8 mouse cellular contexts compared by ENCODE assay signal in genomic region chr6:34292196-34292881, GRCm38 (mm10). TPM values are rescaled to one million over a fixed set of nuclear protein-coding genes. Genes with fewer than 3 reads are reported as not detected.
DNase-seq lines count a peak whose midpoint lies in the region; ATAC-seq and TF ChIP-seq lines count a peak whose summit lies in the region.

No protein-coding gene starts in this region.

- H3K4me2 ChIP-seq in forebrain, postnatal 0 days (ENCODE audit: low read depth) = no peak overlapping the region
- no peak overlapping the region for H3K4me2 ChIP-seq in forebrain, embryonic 16.5 days (ENCODE audit: low read length)
- H3K4me2 ChIP-seq in lung, embryonic 15.5 days = 0 out of 2 replicates have a peak overlapping the region, but pooled peaks have one; percentile 21
- peak overlapping the region; percentile 27 for H3K4me2 ChIP-seq in hindbrain, embryonic 16.5 days (ENCODE audit: low read length)
- H3K4me2 ChIP-seq in neural tube, embryonic 13.5 days = no peak overlapping the region

- H3K9ac ChIP-seq in forebrain, postnatal 0 days = no peak overlapping the region
- no peak overlapping the region for H3K9ac ChIP-seq in forebrain, embryonic 16.5 days (replicated peaks; ENCODE audit: low read depth, low read length)
- H3K9ac ChIP-seq in lung, embryonic 15.5 days = no peak overlapping the region
- H3K9ac ChIP-seq in hindbrain, embryonic 16.5 days (ENCODE audit: low read depth, low read length) = 0 out of 2 replicates have a peak overlapping the region, but pooled peaks have one; percentile 23
- no peak overlapping the region for H3K9ac ChIP-seq in neural tube, embryonic 13.5 days

- no peaks in the 10 kb centered on the region for H3K4me1 ChIP-seq in forebrain, postnatal 0 days (ENCODE audit: insufficient read depth)
- H3K4me1 ChIP-seq in forebrain, embryonic 16.5 days (replicated peaks; ENCODE audit: control insufficient read depth, insufficient read depth, low read length) = 0 out of 2 replicates have a peak, but pooled peaks cover 3% of the 10 kb centered on the region
- no peaks in the 10 kb centered on the region for H3K4me1 ChIP-seq in lung, embryonic 15.5 days
- H3K4me1 ChIP-seq in hindbrain, embryonic 16.5 days (ENCODE audit: control insufficient read depth, insufficient read depth, low read depth, low read length) = no peaks in the 10 kb centered on the region
- H3K4me1 ChIP-seq in neural tube, embryonic 13.5 days (replicated peaks) = peaks cover 19% of the 10 kb centered on the region; the same call in 1 of the 2 replicates

- H3K27ac ChIP-seq in forebrain, postnatal 0 days (ENCODE audit: low read depth, low read length) = no peak overlapping the region
- H3K27ac ChIP-seq in forebrain, embryonic 16.5 days (ENCODE audit: low read length) = no peak overlapping the region
- no peak overlapping the region for H3K27ac ChIP-seq in lung, embryonic 15.5 days
- H3K27ac ChIP-seq in hindbrain, embryonic 16.5 days (ENCODE audit: low read depth, low read length) = no peak overlapping the region
- peak overlapping the region; percentile 35 for H3K27ac ChIP-seq in neural tube, embryonic 13.5 days (replicated peaks)

- WGBS in forebrain, postnatal 0 days = 67% methylated on average over 11 of the region's 11 CpGs
- WGBS in forebrain, embryonic 16.5 days = 71% methylated on average over 11 of the region's 11 CpGs
- WGBS in lung, embryonic 15.5 days = 55% methylated on average over 11 of the region's 11 CpGs
- WGBS in hindbrain, embryonic 16.5 days = 68% methylated on average over 11 of the region's 11 CpGs
- WGBS in neural tube, embryonic 13.5 days = 62% methylated on average over 11 of the region's 11 CpGs

- no peak for DNase-seq in forebrain, postnatal 0 days
- DNase-seq in lung, postnatal 4 days = no peak
- no peak for DNase-seq in kidney, adult 11 months
- DNase-seq in left cerebral cortex, adult 18-20 months (ENCODE audit: low spot score in 2 of 2) = no peak

- peak; percentile 44 for ATAC-seq in forebrain, postnatal 0 days
- ATAC-seq in forebrain, embryonic 16.5 days = no peak; the same call in 1 of the 2 replicates
- ATAC-seq in lung, embryonic 15.5 days (ENCODE audit: borderline replicate concordance, extremely low read depth, low FRiP score, low TSS enrichment) = no peak
- ATAC-seq in hindbrain, embryonic 16.5 days = peak; percentile 72
- peak; percentile 74 for ATAC-seq in neural tube, embryonic 13.5 days (ENCODE audit: low read depth)

- no peaks in the 10 kb centered on the region for H3K9me3 ChIP-seq in forebrain, postnatal 0 days (ENCODE audit: low read length)
- H3K9me3 ChIP-seq in forebrain, embryonic 16.5 days (ENCODE audit: control insufficient read depth, low read length) = no peaks in the 10 kb centered on the region
- no peaks in the 10 kb centered on the region for H3K9me3 ChIP-seq in lung, embryonic 15.5 days
- H3K9me3 ChIP-seq in hindbrain, embryonic 16.5 days (ENCODE audit: control insufficient read depth, low read length) = no peaks in the 10 kb centered on the region
- H3K9me3 ChIP-seq in neural tube, embryonic 13.5 days = no peaks in the 10 kb centered on the region

- no peaks in the 10 kb centered on the region for H3K27me3 ChIP-seq in forebrain, postnatal 0 days (ENCODE audit: insufficient read depth, low read length)
- no peaks in the 10 kb centered on the region for H3K27me3 ChIP-seq in forebrain, embryonic 16.5 days (replicated peaks; ENCODE audit: control insufficient read depth, insufficient read depth, low read length)
- no peaks in the 10 kb centered on the region for H3K27me3 ChIP-seq in lung, embryonic 15.5 days
- no peaks in the 10 kb centered on the region for H3K27me3 ChIP-seq in hindbrain, embryonic 16.5 days (replicated peaks; ENCODE audit: control insufficient read depth, insufficient read depth, low read length)
- no peaks in the 10 kb centered on the region for H3K27me3 ChIP-seq in neural tube, embryonic 13.5 days

- H3K4me3 ChIP-seq in forebrain, postnatal 0 days (ENCODE audit: low read depth, low read length) = no peak overlapping the region
- no peak overlapping the region for H3K4me3 ChIP-seq in forebrain, embryonic 16.5 days (replicated peaks; ENCODE audit: low read length)
- no peak overlapping the region for H3K4me3 ChIP-seq in lung, embryonic 15.5 days
- no peak overlapping the region for H3K4me3 ChIP-seq in hindbrain, embryonic 16.5 days (ENCODE audit: low read length)
- H3K4me3 ChIP-seq in neural tube, embryonic 13.5 days = no peak overlapping the region

- H3K36me3 ChIP-seq in forebrain, postnatal 0 days (ENCODE audit: insufficient read depth) = no peaks in the 10 kb centered on the region
- no peaks in the 10 kb centered on the region for H3K36me3 ChIP-seq in forebrain, embryonic 16.5 days (ENCODE audit: control insufficient read depth, insufficient read depth)
- no peaks in the 10 kb centered on the region for H3K36me3 ChIP-seq in lung, embryonic 15.5 days
- no peaks in the 10 kb centered on the region for H3K36me3 ChIP-seq in hindbrain, embryonic 16.5 days (ENCODE audit: control insufficient read depth, insufficient read depth, low read length)
- H3K36me3 ChIP-seq in neural tube, embryonic 13.5 days = no peaks in the 10 kb centered on the region

- no peak for TF ChIP-seq CTCF in forebrain, postnatal 0 days (IDR thresholded peaks at IDR 0.05; ENCODE audit: low read depth)

RNA-seq across cellular contexts. Expression of gene Akr1b3, which starts 24.9 kb away (rescaled TPM):
- 78.5 and 88.6 TPM in 2 replicates for total RNA-seq in forebrain, postnatal 0 days (2014; rRNA removed)
- polyA plus RNA-seq in forebrain, postnatal 0 days (2015; fragmentation: Nextera tagmentation; extraction: Ambion mirVana) = 98.3 and 117 TPM in 2 replicates
- 80.7 and 91.3 TPM in 2 replicates for polyA plus RNA-seq in forebrain, embryonic 16.5 days (2015; fragmentation: Nextera tagmentation; extraction: Ambion mirVana)
- polyA plus RNA-seq in lung, embryonic 15.5 days (2015; fragmentation: Nextera tagmentation; extraction: Ambion mirVana) = 146 and 154 TPM in 2 replicates
- 122 and 123 TPM in 2 replicates for polyA plus RNA-seq in hindbrain, embryonic 16.5 days (2015; fragmentation: Nextera tagmentation; extraction: Ambion mirVana)
- polyA plus RNA-seq in neural tube, embryonic 13.5 days (2015; fragmentation: Nextera tagmentation; extraction: Ambion mirVana) = 103 and 109 TPM in 2 replicates
- 10 to 100 TPM; 51.2 to 55.2 TPM for total RNA-seq in left cerebral cortex, adult 18-20 months (2021)

Comparison
In these comparisons a context has a peak if more than half of its experiments do, and no peak if none do; other contexts are left out.
1. ATAC-seq: peak in forebrain, postnatal 0 days (single experiment), hindbrain, embryonic 16.5 days (single experiment) and neural tube, embryonic 13.5 days (single experiment); none in forebrain, embryonic 16.5 days (single experiment) and lung, embryonic 15.5 days (single experiment).
2. H3K4me2 ChIP-seq: peak in lung, embryonic 15.5 days (single experiment) and hindbrain, embryonic 16.5 days (single experiment); none in forebrain, postnatal 0 days (single experiment), forebrain, embryonic 16.5 days (single experiment) and neural tube, embryonic 13.5 days (single experiment).